Mouse (Mus musculus) G1E (cell line): ENCODE measurements around the gene Srd5a3. TPM values are rescaled to one million over a fixed set of nuclear protein-coding genes. Genes with fewer than 3 reads are reported as not detected.

ENCODE experiments used
- ATAC-seq: 2 replicates; pipeline ENCODE4 v1.8.0; 2016; ENCODE audit warnings: mild to moderate bottlenecking; ENCODE audit not compliant: insufficient number of reproducible peaks, poor library complexity, low FRiP score, severe bottlenecking; ENCODE audit errors: extremely low read depth
- DNase-seq: peaks from one replicate; pipeline ENCODE4 v3.0.0; 2012; ENCODE audit warnings: low spot score
- H3K27me3 ChIP-seq: 2 replicates; pipeline ENCODE4 v1.6.1; 2012; ENCODE audit warnings: mild to moderate bottlenecking, low read length, inconsistent platforms; ENCODE audit not compliant: insufficient read depth
- H3K36me3 ChIP-seq: replicated peaks from 2 replicates; pipeline ENCODE3; 2012; ENCODE audit warnings: mild to moderate bottlenecking, inconsistent platforms
- H3K4me1 ChIP-seq: 2 replicates; pipeline ENCODE4 v1.6.1; 2012; ENCODE audit warnings: low read depth, low read length, inconsistent platforms, mixed read lengths; ENCODE audit not compliant: insufficient read depth
- H3K4me3 ChIP-seq: 2 replicates; pipeline ENCODE4 v1.5.1; 2012; ENCODE audit warnings: low read depth, mild to moderate bottlenecking, inconsistent platforms, low read length, moderate library complexity, mixed read lengths
- H3K9me3 ChIP-seq: replicated peaks from 2 replicates; pipeline ENCODE4 v1.6.1; 2012; ENCODE audit warnings: inconsistent platforms
- CTCF ChIP-seq: IDR thresholded peaks from 2 replicates; pipeline ENCODE4 v1.5.1; 2012; ENCODE audit warnings: low read depth, low read length, inconsistent platforms, mixed read lengths
- GATA1 ChIP-seq: IDR thresholded peaks from 2 replicates; pipeline ENCODE4 v1.6.1; 2012; ENCODE audit warnings: borderline replicate concordance, low read length, inconsistent platforms, mixed read lengths
- GATA2 ChIP-seq: IDR thresholded peaks from 2 replicates; pipeline ENCODE4 v1.6.1; 2012; ENCODE audit warnings: low read depth, low read length, inconsistent platforms, borderline replicate concordance
- POLR2AphosphoS5 ChIP-seq: IDR thresholded peaks from 2 replicates; pipeline ENCODE4 v1.6.1; 2012; ENCODE audit warnings: low read depth, low read length, inconsistent platforms; ENCODE audit not compliant: insufficient replicate concordance
- TAL1 ChIP-seq: conservative IDR thresholded peaks from 2 replicates; pipeline ENCODE4 v1.6.1; 2012; ENCODE audit warnings: low read depth, low read length, inconsistent platforms, mixed read lengths
- polyA plus RNA-seq: library from polyadenylated mRNA; stranded (reverse); fragments of >175 nt; gene quantifications from 2 replicates; pipeline ENCODE4 v1.2.3, GENCODE M21; 2012
- total RNA-seq, 2 experiments: library from RNA; stranded (forward) in 1 of 2; stranded (reverse) in 1 of 2; fragments of 200-1000 nt in 1 of 2; fragments of >200 nt in 1 of 2; fragmentation: Nextera tagmentation in 1 of 2; gene quantifications; 2 replicates each; pipeline ENCODE4 v1.2.3; 2014 to 2017

The Srd5a3 gene
- total and polyA plus RNA-seq, 3 experiments, result 45.4 to 58.4 (median 52.2) TPM

DNA sequence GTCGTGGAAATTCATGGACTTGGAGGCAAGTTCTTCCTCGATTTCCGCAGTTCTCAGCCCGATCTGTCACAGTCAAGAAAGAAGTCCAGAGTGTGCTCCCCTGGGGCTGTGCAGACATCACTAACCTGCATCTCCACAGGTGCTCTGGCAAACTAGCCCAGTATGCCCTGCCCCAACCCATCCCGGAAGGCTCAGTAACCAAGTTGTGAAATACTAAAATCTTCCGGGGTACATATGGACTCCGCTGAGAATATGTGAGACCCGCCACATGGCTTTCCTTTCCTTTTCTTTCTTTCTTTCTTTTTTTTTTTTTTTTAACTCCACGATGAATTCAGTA, 627 bp downstream of the Srd5a3 start:
- TF ChIP-seq GATA1 (no peak), TAL1 (no peak), POLR2AphosphoS5 (no peak; the same call in 1 of the 2 replicates), GATA2 (no peak), CTCF (no peak)
- DNase-seq (no peak), ATAC-seq (peak; percentile 43)
- Histone ChIP-seq H3K36me3 (peaks cover 24% of the 10 kb centered on the region), H3K4me1 (peaks cover 42% of the 10 kb centered on the region), H3K9me3 (no peaks in the 10 kb centered on the region), H3K4me3 (peak overlapping the region; percentile 81), H3K27me3 (no peaks in the 10 kb centered on the region)

DNA sequence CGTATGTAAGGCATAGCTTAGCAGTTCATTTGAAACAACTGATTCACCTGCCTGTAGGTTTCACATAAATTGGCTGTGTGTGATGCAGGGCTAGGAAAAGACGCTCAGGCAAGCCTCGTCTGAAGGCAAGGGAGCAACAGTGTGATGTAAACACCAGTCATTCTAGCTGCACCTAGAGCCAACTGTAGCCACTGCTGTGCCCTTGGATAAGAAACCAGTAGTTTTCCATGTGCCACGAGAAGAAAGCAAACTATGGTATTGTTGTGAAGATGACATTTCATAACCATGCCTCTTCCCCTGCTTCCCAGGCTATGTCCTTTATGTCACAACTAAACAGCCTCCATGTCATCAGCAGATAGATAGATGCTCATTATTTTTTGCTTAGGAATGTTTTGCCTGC, 3.3 kb downstream of the Srd5a3 start:
- H3K4me1 ChIP-seq, result peaks cover 32% of the 10 kb centered on the region
- ATAC-seq (no peak), DNase-seq (no peak)
- no peaks in the 10 kb centered on the region for H3K27me3 ChIP-seq
- no peaks in the 10 kb centered on the region for H3K9me3 ChIP-seq
- TF ChIP-seq GATA2 (no peak), TAL1 (no peak), CTCF (no peak), GATA1 (no peak), POLR2AphosphoS5 (no peak)
- H3K36me3 ChIP-seq, result peaks cover 41% of the 10 kb centered on the region
- H3K4me3 ChIP-seq, result no peak overlapping the region

GRCm38 (mm10) chr5:76146401-76146800, 6.3 kb downstream of the Srd5a3 start:
- DNase-seq (no peak), ATAC-seq (no peak)
- TF ChIP-seq POLR2AphosphoS5 (no peak), GATA1 (no peak), TAL1 (no peak), GATA2 (no peak), CTCF (no peak)
- H3K4me3 ChIP-seq, result no peak overlapping the region
- H3K4me1 ChIP-seq, result peaks cover 14% of the 10 kb centered on the region; the same call in 1 of the 2 replicates
- H3K27me3 ChIP-seq, result no peaks in the 10 kb centered on the region
- H3K36me3 ChIP-seq, result peaks cover 67% of the 10 kb centered on the region
- H3K9me3 ChIP-seq, result no peaks in the 10 kb centered on the region

- TF ChIP-seq GATA2 (no peak), POLR2AphosphoS5 (no peak), GATA1 (no peak), CTCF (no peak), TAL1 (no peak)
Measured at GRCm38 (mm10) chr5:76149436-76149835, 9.4 kb downstream of the Srd5a3 start.

GRCm38 (mm10) chr5:76152956-76153355, 12.9 kb downstream of the Srd5a3 start:
- ATAC-seq (no peak), DNase-seq (no peak)
- Histone ChIP-seq H3K4me1 (no peaks in the 10 kb centered on the region), H3K27me3 (no peaks in the 10 kb centered on the region), H3K9me3 (no peaks in the 10 kb centered on the region), H3K4me3 (no peak overlapping the region), H3K36me3 (peaks cover 80% of the 10 kb centered on the region)
- TF ChIP-seq POLR2AphosphoS5 (no peak), CTCF (no peak), GATA2 (no peak), TAL1 (no peak), GATA1 (no peak)

More at GRCm38 (mm10) chr5:76149436-76149835, 9.4 kb downstream of the Srd5a3 start:
- Histone ChIP-seq H3K4me3 (no peak overlapping the region), H3K4me1 (peaks cover 4% of the 10 kb centered on the region; the same call in 1 of the 2 replicates), H3K9me3 (no peaks in the 10 kb centered on the region), H3K36me3 (peaks cover 76% of the 10 kb centered on the region), H3K27me3 (no peaks in the 10 kb centered on the region)
- DNase-seq (no peak), ATAC-seq (no peak)

DNA sequence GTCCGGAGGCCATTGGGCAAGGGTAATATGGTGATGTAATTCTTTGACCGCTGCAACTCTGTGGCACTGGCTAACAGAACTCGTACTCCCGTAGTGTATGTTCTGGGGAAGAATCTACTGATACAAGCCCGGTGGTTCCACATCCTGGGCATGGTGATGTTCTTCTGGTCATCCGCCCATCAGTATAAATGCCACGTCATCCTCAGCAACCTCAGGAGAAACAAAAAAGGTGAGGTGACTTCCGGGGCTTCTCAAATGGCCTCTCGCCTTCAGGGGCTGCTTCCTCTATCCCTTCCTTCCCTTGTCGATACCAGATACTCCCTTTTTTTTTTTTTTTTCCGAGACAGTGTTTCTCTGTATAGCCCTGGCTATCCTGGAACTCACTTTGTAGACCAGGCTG, 13.4 kb downstream of the Srd5a3 start:
- Histone ChIP-seq H3K27me3 (no peaks in the 10 kb centered on the region), H3K9me3 (no peaks in the 10 kb centered on the region), H3K4me3 (no peak overlapping the region), H3K4me1 (no peaks in the 10 kb centered on the region), H3K36me3 (peaks cover 75% of the 10 kb centered on the region)
- ATAC-seq, result no peak
- TF ChIP-seq CTCF (no peak), TAL1 (no peak), GATA1 (no peak), POLR2AphosphoS5 (no peak), GATA2 (no peak)
- no peak for DNase-seq
